Comparison of ENCODE assay signal across 19 mouse cellular contexts in the genomic region with DNA sequence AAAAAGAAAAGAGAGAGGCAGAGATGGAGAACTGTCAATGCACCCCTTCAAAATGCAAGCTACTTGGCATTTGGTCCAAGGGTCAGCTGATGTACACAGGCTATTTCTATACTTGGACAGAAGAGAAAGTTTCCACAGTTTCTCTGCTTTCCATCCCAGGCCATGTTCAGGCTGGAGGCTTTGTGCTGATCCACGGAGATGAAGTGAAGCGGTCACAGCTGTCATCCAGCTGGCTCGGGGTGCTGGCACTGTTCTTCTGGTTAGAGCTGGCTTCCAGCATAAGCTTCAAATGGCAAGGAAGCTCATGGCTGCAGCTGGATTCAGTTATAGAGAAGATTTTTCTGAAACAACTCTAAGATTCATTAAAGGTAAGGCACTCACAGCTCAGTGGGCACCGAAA. TPM values are rescaled to one million over a fixed set of nuclear protein-coding genes. Genes with fewer than 3 reads are reported as not detected.
DNase-seq lines count a peak whose midpoint lies in the region; ATAC-seq and TF ChIP-seq lines count a peak whose summit lies in the region.
"Had no signal": no experiment of that assay in that cellular context is flagged by ENCODE, and none has a peak within 500 bp of the region (broad histone marks: within the 10 kb centered on the region; RNA-seq: fewer than 3 reads in every experiment).

No protein-coding gene starts in this region.

- H3K4me2 ChIP-seq in midbrain, embryonic 15.5 days = no peak overlapping the region
- H3K4me2 ChIP-seq: hindbrain, embryonic 12.5 days; limb, embryonic 13.5 days; midbrain, embryonic 11.5 days; neural tube, embryonic 13.5 days had no signal

- peak; percentile 66 for DNase-seq in gastrocnemius, postnatal 10 days
- DNase-seq in gastrocnemius, adult 8-10 months (ENCODE audit: low spot score in 2 of 2) = no peak
- DNase-seq in left cerebral cortex, postnatal 4 days = peak; percentile 38
- no peak for DNase-seq in left cerebral cortex, adult 2 months (ENCODE audit: extremely low spot score in 1 of 2, low spot score in 2 of 2)
- DNase-seq in brain, adult 2 months (ENCODE audit: low read depth, low spot score) = peak; percentile 17
- DNase-seq in lung, postnatal 36 days = peak; percentile 28
- DNase-seq: B cell, adult 2 months; cerebellum, adult 2 months; kidney, adult 9 months; kidney, postnatal 4 days; right cerebral cortex, adult 18-20 months; thymus, postnatal 25 days had no signal

- no peaks in the 10 kb centered on the region for H3K36me3 ChIP-seq in midbrain, embryonic 15.5 days (replicated peaks)
- H3K36me3 ChIP-seq: hindbrain, embryonic 12.5 days; limb, embryonic 13.5 days; neural tube, embryonic 13.5 days had no signal

- no peaks in the 10 kb centered on the region for H3K27me3 ChIP-seq in midbrain, embryonic 15.5 days (replicated peaks)
- H3K27me3 ChIP-seq: limb, embryonic 13.5 days; neural tube, embryonic 13.5 days had no signal

- no peak overlapping the region for H3K4me3 ChIP-seq in left cerebral cortex, adult 2 months
- H3K4me3 ChIP-seq in midbrain, embryonic 15.5 days = no peak overlapping the region
- H3K4me3 ChIP-seq: hindbrain, embryonic 12.5 days; limb, embryonic 13.5 days; neural tube, embryonic 13.5 days had no signal

- no peak for TF ChIP-seq CTCF in left cerebral cortex, adult 2 months (IDR thresholded peaks at IDR 0.05)

- intact Hi-C loops in left cerebral cortex, postnatal 4 days (cut with DNase I) = no loop called here
- intact Hi-C loops in left cerebral cortex, adult 2 months (cut with DNase I) = no loop called here

- 87% methylated on average over 4 of the region's 4 CpGs for WGBS in midbrain, embryonic 15.5 days

- no peak overlapping the region for H3K9ac ChIP-seq in midbrain, embryonic 15.5 days
- H3K9ac ChIP-seq: hindbrain, embryonic 12.5 days; limb, embryonic 13.5 days; liver, embryonic 14.5 days; neural tube, embryonic 13.5 days had no signal

- no peak overlapping the region for H3K27ac ChIP-seq in left cerebral cortex, adult 2 months
- H3K27ac ChIP-seq in midbrain, embryonic 15.5 days = no peak overlapping the region
- H3K27ac ChIP-seq: hindbrain, embryonic 12.5 days; limb, embryonic 13.5 days; liver, embryonic 14.5 days; neural tube, embryonic 13.5 days had no signal

- peaks cover 15% of the 10 kb centered on the region for H3K4me1 ChIP-seq in midbrain, embryonic 15.5 days

- ATAC-seq in midbrain, embryonic 15.5 days (replicated peaks) = no peak
- ATAC-seq in frontal cortex, adult (ENCODE audit: low TSS enrichment) = no peak

- H3K9me3 ChIP-seq in midbrain, embryonic 15.5 days = no peaks in the 10 kb centered on the region
- H3K9me3 ChIP-seq: hindbrain, embryonic 12.5 days; limb, embryonic 13.5 days; neural tube, embryonic 13.5 days had no signal

RNA-seq across cellular contexts. Expression of gene Sf3b6, which starts 3.7 kb away (rescaled TPM):
- 10 to 100 TPM; 55.5 to 64.4 TPM for total RNA-seq in gastrocnemius, postnatal 10 days (2021)
- total RNA-seq in gastrocnemius, adult 8-10 months (2022) = 10 to 100 TPM; 24.7 to 34.2 (median 28.8) TPM
- total RNA-seq in left cerebral cortex, postnatal 4 days (2021) = 100 to 1,000 TPM; 127 to 135 TPM
- 10 to 100 TPM; 75.5 to 85.2 TPM for total RNA-seq in left cerebral cortex, adult 2 months (2021)
- 180 and 200 TPM in 2 replicates for polyA plus RNA-seq in midbrain, embryonic 15.5 days (2015; fragmentation: Nextera tagmentation; extraction: Ambion mirVana)

RNA-seq across cellular contexts. Expression of gene Fkbp1b, which starts 27.8 kb away (rescaled TPM):
- 1 to 10 TPM; 2.6 to 2.9 TPM for total RNA-seq in gastrocnemius, postnatal 10 days (2021)
- total RNA-seq in gastrocnemius, adult 8-10 months (2022) = under 1 TPM in 1 of 4 experiments, not detected in 3; 0.58 TPM
- total RNA-seq in left cerebral cortex, postnatal 4 days (2021) = 100 to 1,000 TPM in 1 of 2 experiments, 10 to 100 TPM in 1; 91.9 to 101 TPM
- total RNA-seq in left cerebral cortex, adult 2 months (2021) = 10 to 100 TPM; 43.7 to 48.3 TPM
- polyA plus RNA-seq in midbrain, embryonic 15.5 days (2015; fragmentation: Nextera tagmentation; extraction: Ambion mirVana) = 30.9 and 39.9 TPM in 2 replicates

RNA-seq across cellular contexts. Expression of gene Wdcp, which starts 29.5 kb away (rescaled TPM):
- total RNA-seq in gastrocnemius, postnatal 10 days (2021) = 1 to 10 TPM; 4.8 to 6.0 TPM
- 1 to 10 TPM; 4.7 to 5.4 (median 5.1) TPM for total RNA-seq in gastrocnemius, adult 8-10 months (2022)
- total RNA-seq in left cerebral cortex, postnatal 4 days (2021) = 10 to 100 TPM; 12.7 to 15.0 TPM
- total RNA-seq in left cerebral cortex, adult 2 months (2021) = 10 to 100 TPM; 11.8 to 12.5 TPM
- polyA plus RNA-seq in midbrain, embryonic 15.5 days (2015; fragmentation: Nextera tagmentation; extraction: Ambion mirVana) = 13.8 and 15.0 TPM in 2 replicates

RNA-seq across cellular contexts. Expression of gene Fam228b, which starts 44.6 kb away (rescaled TPM):
- 1 to 10 TPM; 4.6 to 7.8 TPM for total RNA-seq in gastrocnemius, postnatal 10 days (2021)
- 10 to 100 TPM in 2 of 4 experiments, 1 to 10 TPM in 2; 8.9 to 16.4 (median 10.8) TPM for total RNA-seq in gastrocnemius, adult 8-10 months (2022)
- 10 to 100 TPM; 16.0 to 21.1 TPM for total RNA-seq in left cerebral cortex, postnatal 4 days (2021)
- 10 to 100 TPM; 20.2 to 20.5 TPM for total RNA-seq in left cerebral cortex, adult 2 months (2021)
- 4.7 and 6.1 TPM in 2 replicates for polyA plus RNA-seq in midbrain, embryonic 15.5 days (2015; fragmentation: Nextera tagmentation; extraction: Ambion mirVana)

RNA-seq across cellular contexts. Expression of gene Pfn4, which starts 44.8 kb away (rescaled TPM):
- total RNA-seq in gastrocnemius, postnatal 10 days (2021) = 1 to 10 TPM; 1.9 to 2.6 TPM
- 1 to 10 TPM in 3 of 4 experiments, under 1 TPM in 1; 0.67 to 1.1 (median 1.0) TPM for total RNA-seq in gastrocnemius, adult 8-10 months (2022)
- total RNA-seq in left cerebral cortex, postnatal 4 days (2021) = 10 to 100 TPM in 1 of 2 experiments, 1 to 10 TPM in 1; 9.6 to 10.6 TPM
- 10 to 100 TPM in 1 of 2 experiments, 1 to 10 TPM in 1; 9.7 to 12.5 TPM for total RNA-seq in left cerebral cortex, adult 2 months (2021)
- polyA plus RNA-seq in midbrain, embryonic 15.5 days (2015; fragmentation: Nextera tagmentation; extraction: Ambion mirVana) = 12.9 and 13.8 TPM in 2 replicates

Comparison
In these comparisons a context has a peak if more than half of its experiments do, and no peak if none do; other contexts are left out.
1. DNase-seq: peak in gastrocnemius, postnatal 10 days (single experiment), left cerebral cortex, postnatal 4 days (single experiment), brain, adult 2 months (single experiment) and lung, postnatal 36 days (single experiment); none in gastrocnemius, adult 8-10 months (0 of 2) and left cerebral cortex, adult 2 months (0 of 2).
2. RNA of gene Fkbp1b, which starts 27.8 kb away (total RNA-seq): 91.9 to 101 TPM in left cerebral cortex, postnatal 4 days and 43.7 to 48.3 TPM in left cerebral cortex, adult 2 months; 2.6 to 2.9 TPM in gastrocnemius, postnatal 10 days and 0.58 TPM in gastrocnemius, adult 8-10 months; every median in the first group is over 10 times any median in the second.